Mouse (Mus musculus) splenic B cell, adult 2 months (primary cell): ENCODE data around the gene Nxt2.

Experiments
- DNase-seq: peaks from one replicate; pipeline ENCODE4 v3.0.0-alpha.2; 2011; ENCODE audit warnings: low read depth, low spot score
- H3K27me3 ChIP-seq: 2 replicates; pipeline ENCODE4 v1.6.1; 2012; ENCODE audit warnings: mild to moderate bottlenecking, low read length, moderate library complexity, mixed read lengths; ENCODE audit not compliant: control insufficient read depth, poor library complexity, insufficient read depth, severe bottlenecking
- H3K36me3 ChIP-seq: 2 replicates; pipeline ENCODE4 v1.6.1; 2012; ENCODE audit warnings: mild to moderate bottlenecking, low read length, moderate library complexity, mixed read lengths; ENCODE audit not compliant: control insufficient read depth, poor library complexity, insufficient read depth, severe bottlenecking

Nxt2 gene

GRCm38 (mm10) chrX:142250008-142250736 lies 23.6 kb downstream of the Nxt2 start:
- DNase-seq, result no peak
- Histone ChIP-seq H3K36me3 (no peaks in the 10 kb centered on the region), H3K27me3 (no peaks in the 10 kb centered on the region)

- Histone ChIP-seq H3K27me3 (no peaks in the 10 kb centered on the region; the same call in 1 of the 2 replicates), H3K36me3 (no peaks in the 10 kb centered on the region)
- DNase-seq, result no peak
These were observed 49.5 kb downstream of the Nxt2 start for GRCm38 (mm10) chrX:142276031-142276430.

- no peak for DNase-seq
- Histone ChIP-seq H3K27me3 (no peaks in the 10 kb centered on the region), H3K36me3 (no peaks in the 10 kb centered on the region)
These were observed 50.0 kb downstream of the Nxt2 start for GRCm38 (mm10) chrX:142276573-142276972.

- Histone ChIP-seq H3K27me3 (no peaks in the 10 kb centered on the region), H3K36me3 (no peaks in the 10 kb centered on the region)
- DNase-seq, result no peak
These were observed 59.3 kb downstream of the Nxt2 start for GRCm38 (mm10) chrX:142285905-142286304.
